Mouse (Mus musculus) G1E (cell line): ENCODE results near the gene Actn4. TPM values are rescaled to one million over a fixed set of nuclear protein-coding genes. Genes with fewer than 3 reads are reported as not detected.
"Not testable (repeated sequence)": the region's sequence is repeated elsewhere in the genome, so short reads cannot be mapped to it uniquely, and the experiment has no call there.

Experiments
- ATAC-seq: 2 replicates; pipeline ENCODE4 v1.8.0; 2016; ENCODE audit warnings: mild to moderate bottlenecking; ENCODE audit not compliant: insufficient number of reproducible peaks, poor library complexity, low FRiP score, severe bottlenecking; ENCODE audit errors: extremely low read depth
- DNase-seq: peaks from one replicate; pipeline ENCODE4 v3.0.0; 2012; ENCODE audit warnings: low spot score
- H3K27me3 ChIP-seq: 2 replicates; pipeline ENCODE4 v1.6.1; 2012; ENCODE audit warnings: mild to moderate bottlenecking, low read length, inconsistent platforms; ENCODE audit not compliant: insufficient read depth
- H3K36me3 ChIP-seq: replicated peaks from 2 replicates; pipeline ENCODE3; 2012; ENCODE audit warnings: mild to moderate bottlenecking, inconsistent platforms
- H3K4me1 ChIP-seq: 2 replicates; pipeline ENCODE4 v1.6.1; 2012; ENCODE audit warnings: low read depth, low read length, inconsistent platforms, mixed read lengths; ENCODE audit not compliant: insufficient read depth
- H3K4me3 ChIP-seq: 2 replicates; pipeline ENCODE4 v1.5.1; 2012; ENCODE audit warnings: low read depth, mild to moderate bottlenecking, inconsistent platforms, low read length, moderate library complexity, mixed read lengths
- H3K9me3 ChIP-seq: replicated peaks from 2 replicates; pipeline ENCODE4 v1.6.1; 2012; ENCODE audit warnings: inconsistent platforms
- CTCF ChIP-seq: IDR thresholded peaks from 2 replicates; pipeline ENCODE4 v1.5.1; 2012; ENCODE audit warnings: low read depth, low read length, inconsistent platforms, mixed read lengths
- GATA1 ChIP-seq: IDR thresholded peaks from 2 replicates; pipeline ENCODE4 v1.6.1; 2012; ENCODE audit warnings: borderline replicate concordance, low read length, inconsistent platforms, mixed read lengths
- GATA2 ChIP-seq: IDR thresholded peaks from 2 replicates; pipeline ENCODE4 v1.6.1; 2012; ENCODE audit warnings: low read depth, low read length, inconsistent platforms, borderline replicate concordance
- POLR2AphosphoS5 ChIP-seq: IDR thresholded peaks from 2 replicates; pipeline ENCODE4 v1.6.1; 2012; ENCODE audit warnings: low read depth, low read length, inconsistent platforms; ENCODE audit not compliant: insufficient replicate concordance
- TAL1 ChIP-seq: conservative IDR thresholded peaks from 2 replicates; pipeline ENCODE4 v1.6.1; 2012; ENCODE audit warnings: low read depth, low read length, inconsistent platforms, mixed read lengths
- polyA plus RNA-seq: library from polyadenylated mRNA; stranded (reverse); fragments of >175 nt; gene quantifications from 2 replicates; pipeline ENCODE4 v1.2.3, GENCODE M21; 2012
- total RNA-seq, 2 experiments: library from RNA; stranded (forward) in 1 of 2; stranded (reverse) in 1 of 2; fragments of 200-1000 nt in 1 of 2; fragments of >200 nt in 1 of 2; fragmentation: Nextera tagmentation in 1 of 2; gene quantifications; 2 replicates each; pipeline ENCODE4 v1.2.3; 2014 to 2017

Actn4 gene
- total and polyA plus RNA-seq, 3 experiments: 28.1 to 260 (median 121) TPM

- H3K36me3 ChIP-seq: peaks cover 74% of the 10 kb centered on the region
- TF ChIP-seq POLR2AphosphoS5 (no peak), GATA1 (no peak), GATA2 (no peak), CTCF (no peak), TAL1 (no peak)
Measured at GRCm38 (mm10) chr7:28971029-28971428, 8.9 kb upstream of the Actn4 start.

DNA sequence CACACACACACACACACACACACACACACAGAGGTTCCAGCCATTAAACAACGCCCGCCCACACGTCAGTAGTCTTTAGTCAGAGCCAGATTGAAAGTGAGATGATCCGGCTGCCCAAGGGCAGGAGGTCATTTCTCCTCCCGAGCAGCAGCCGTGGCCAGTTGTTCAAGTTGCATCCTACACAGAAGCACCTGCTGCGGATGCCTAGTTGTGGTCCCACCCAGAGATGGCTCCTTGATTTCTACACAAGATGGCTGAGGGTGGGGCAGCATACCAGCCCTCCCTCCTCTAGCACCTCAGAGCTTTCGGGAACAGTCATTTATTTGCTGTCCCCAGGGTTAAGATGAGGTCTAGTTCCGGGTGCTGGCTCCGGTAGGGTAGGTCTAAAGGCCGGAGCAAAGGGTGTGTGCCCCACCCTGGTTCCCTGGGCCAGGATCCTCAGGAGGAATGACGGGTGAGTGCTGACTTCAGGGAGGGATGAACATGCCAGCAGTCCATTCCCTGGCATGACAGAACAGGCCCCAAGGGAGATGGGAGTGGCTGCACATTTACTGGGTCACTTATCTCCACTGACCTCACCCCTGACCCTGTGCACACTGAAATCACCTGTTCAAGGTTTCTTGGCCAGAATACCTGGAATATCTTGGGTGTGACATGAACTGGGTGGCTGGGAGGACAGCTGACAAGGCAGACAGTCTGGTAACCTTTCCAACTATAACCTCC lies 7.7 kb upstream of the Actn4 start:
- TF ChIP-seq GATA2: no peak
- no peak for TF ChIP-seq CTCF
- no peak for TF ChIP-seq GATA1
- no peak for TF ChIP-seq TAL1
- no peak for TF ChIP-seq POLR2AphosphoS5
- H3K9me3 ChIP-seq: no peaks in the 10 kb centered on the region
- no peak overlapping the region for H3K4me3 ChIP-seq
- no peak for DNase-seq
- H3K27me3 ChIP-seq: no peaks in the 10 kb centered on the region
- H3K36me3 ChIP-seq: peaks cover 64% of the 10 kb centered on the region
- no peak for ATAC-seq
- peaks cover 47% of the 10 kb centered on the region for H3K4me1 ChIP-seq

More at GRCm38 (mm10) chr7:28971029-28971428, 8.9 kb upstream of the Actn4 start:
- DNase-seq: peak; percentile 18
- H3K27me3 ChIP-seq: no peaks in the 10 kb centered on the region
- no peaks in the 10 kb centered on the region for H3K9me3 ChIP-seq
- H3K4me3 ChIP-seq: no peak overlapping the region
- peaks cover 43% of the 10 kb centered on the region for H3K4me1 ChIP-seq
- ATAC-seq: peak; percentile 40; the same call in 1 of the 2 replicates

GRCm38 (mm10) chr7:28969271-28969670 lies 7.1 kb upstream of the Actn4 start:
- H3K36me3 ChIP-seq: peaks cover 58% of the 10 kb centered on the region
- TF ChIP-seq CTCF (no peak), TAL1 (no peak), POLR2AphosphoS5 (no peak), GATA2 (no peak), GATA1 (no peak)
- no peaks in the 10 kb centered on the region for H3K27me3 ChIP-seq
- peaks cover 44% of the 10 kb centered on the region for H3K4me1 ChIP-seq
- no peak for ATAC-seq
- no peak overlapping the region for H3K4me3 ChIP-seq
- no peak for DNase-seq
- no peaks in the 10 kb centered on the region for H3K9me3 ChIP-seq

- peaks cover 47% of the 10 kb centered on the region for H3K36me3 ChIP-seq
- ATAC-seq, H3K27me3 ChIP-seq, DNase-seq, H3K4me3 ChIP-seq, H3K9me3 ChIP-seq: not testable (repeated sequence)
- H3K4me1 ChIP-seq: peaks cover 44% of the 10 kb centered on the region
Measured at GRCm38 (mm10) chr7:28968120-28968519, 6.0 kb upstream of the Actn4 start.

DNA sequence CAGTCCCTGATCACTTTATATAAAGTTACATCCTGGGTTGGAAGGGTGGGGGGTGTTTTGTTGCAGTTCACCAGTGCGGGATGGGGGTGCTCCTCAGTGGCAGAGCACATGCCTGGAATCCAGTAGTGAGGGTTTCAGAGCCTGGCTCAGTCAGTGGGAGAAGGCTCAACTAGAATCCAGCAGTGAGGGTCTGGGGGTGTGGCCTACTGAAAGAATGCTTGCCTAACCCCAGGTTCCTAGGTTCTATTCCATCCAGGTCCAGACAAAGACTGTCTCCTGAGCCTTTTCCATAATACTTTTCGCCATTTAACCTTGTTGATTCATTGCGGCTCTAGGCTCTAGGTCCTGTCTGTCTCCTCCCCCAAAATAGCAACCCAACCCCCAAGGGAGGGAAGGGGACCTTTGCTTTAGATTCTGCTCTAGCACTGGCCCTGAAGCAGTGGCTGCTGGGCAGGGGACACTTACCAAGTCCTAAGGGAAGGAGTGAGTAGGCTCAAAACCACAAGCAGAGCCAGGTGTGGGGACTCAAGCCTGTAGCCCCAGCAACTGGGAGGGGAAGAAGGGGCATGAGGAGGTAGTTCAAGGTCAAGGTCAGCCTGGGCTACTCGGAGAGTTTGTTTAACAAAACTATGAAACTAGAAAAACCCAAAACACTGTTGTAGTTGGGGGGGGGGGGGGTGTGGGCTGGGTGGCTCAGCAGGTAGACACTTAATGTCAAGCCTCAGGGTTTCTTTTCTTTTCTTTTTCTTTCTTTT lies 4.8 kb upstream of the Actn4 start:
- H3K4me1 ChIP-seq: peaks cover 43% of the 10 kb centered on the region
- no peaks in the 10 kb centered on the region for H3K27me3 ChIP-seq
- no peak for ATAC-seq
- H3K4me3 ChIP-seq: no peak overlapping the region
- DNase-seq: no peak
- TF ChIP-seq TAL1 (no peak), CTCF (no peak), POLR2AphosphoS5 (no peak), GATA1 (no peak), GATA2 (no peak)
- H3K9me3 ChIP-seq: no peaks in the 10 kb centered on the region
- H3K36me3 ChIP-seq: peaks cover 35% of the 10 kb centered on the region

GRCm38 (mm10) chr7:28966181-28966580 lies 4.0 kb upstream of the Actn4 start:
- H3K36me3 ChIP-seq: peaks cover 28% of the 10 kb centered on the region
- TF ChIP-seq CTCF (no peak), POLR2AphosphoS5 (no peak), GATA2 (no peak)
- H3K9me3 ChIP-seq: no peaks in the 10 kb centered on the region
- H3K4me1 ChIP-seq: peaks cover 38% of the 10 kb centered on the region
- H3K4me3 ChIP-seq: no peak overlapping the region
- ATAC-seq: no peak
- no peaks in the 10 kb centered on the region for H3K27me3 ChIP-seq
- no peak for DNase-seq
